Mouse (Mus musculus) brain, embryonic 14.5 days (tissue): ENCODE data around the gene Htr1d. TPM values are rescaled to one million over a fixed set of nuclear protein-coding genes. Genes with fewer than 3 reads are reported as not detected.
A peak's percentile ranks its signal among the peaks of the same experiment; 100 is the strongest.

ENCODE experiments used
- DNase-seq: peaks from one replicate; pipeline ENCODE4 v3.0.0-alpha.2; 2011; ENCODE audit warnings: low read depth
- CTCF ChIP-seq: fragments of 200-500 bp; IDR thresholded peaks from 2 replicates; pipeline ENCODE4 v1.5.1; 2012; ENCODE audit warnings: inconsistent platforms, mild to moderate bottlenecking, moderate library complexity, borderline replicate concordance; ENCODE audit not compliant: insufficient read depth, insufficient read length; ENCODE audit errors: extremely low read depth
- POLR2A ChIP-seq: fragments of 200-500 bp; IDR thresholded peaks from 2 replicates; pipeline ENCODE4 v1.6.1; 2012; ENCODE audit warnings: mild to moderate bottlenecking, inconsistent platforms, borderline replicate concordance; ENCODE audit not compliant: poor library complexity, insufficient read depth, insufficient read length, severe bottlenecking; ENCODE audit errors: extremely low read depth
- polyA plus RNA-seq: library from polyadenylated mRNA; depleted of rRNA; stranded (reverse); fragments of >200 nt; gene quantifications from 2 replicates; pipeline ENCODE4 v1.2.3, GENCODE M21; 2012; rRNA removed

Gene Htr1d
- 0.15 and 0.45 TPM in 2 replicates for polyA plus RNA-seq

- no peak for TF ChIP-seq POLR2A
- TF ChIP-seq CTCF: no peak
- no peak for DNase-seq
These were observed at the start of gene Htr1d for GRCm38 (mm10) chr4:136423224-136423623. Gene Htr1d, plus strand, starts transcription at chr4:136423524.

GRCm38 (mm10) chr4:136377001-136377400 is 46.3 kb upstream of the Htr1d start:
- peak; percentile 49 for DNase-seq
- TF ChIP-seq CTCF (no peak), POLR2A (no peak)

- no peak for TF ChIP-seq POLR2A
- TF ChIP-seq CTCF: peak; percentile 31; the same call in 1 of the 2 replicates
- DNase-seq: no peak
These were observed 40.3 kb upstream of the Htr1d start for GRCm38 (mm10) chr4:136383052-136383451.

DNA sequence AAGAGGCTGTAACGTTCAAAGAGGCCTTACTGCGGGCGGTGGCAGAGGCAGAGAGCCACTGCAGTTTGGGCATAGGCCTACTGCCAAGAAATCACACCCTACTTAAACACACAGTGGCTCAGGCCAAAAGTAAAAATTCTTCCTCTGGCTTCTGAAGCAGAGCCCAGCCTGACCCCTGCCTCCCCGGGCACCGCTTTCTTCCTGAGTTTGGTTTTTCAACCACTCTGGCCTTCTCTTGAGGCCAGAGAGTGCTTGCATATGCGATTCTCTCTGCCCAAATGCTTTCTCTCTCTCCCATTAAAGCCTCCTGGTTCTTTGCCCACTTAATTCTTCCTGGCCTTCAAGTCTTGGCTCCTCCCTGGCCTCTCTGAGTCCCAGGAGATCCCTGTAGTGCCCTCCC is 39.5 kb upstream of the Htr1d start:
- TF ChIP-seq CTCF: no peak
- TF ChIP-seq POLR2A: no peak
- no peak for DNase-seq

- DNase-seq: no peak
- TF ChIP-seq POLR2A: no peak
- no peak for TF ChIP-seq CTCF
These were observed 36.1 kb upstream of the Htr1d start for GRCm38 (mm10) chr4:136387261-136387660.

DNA sequence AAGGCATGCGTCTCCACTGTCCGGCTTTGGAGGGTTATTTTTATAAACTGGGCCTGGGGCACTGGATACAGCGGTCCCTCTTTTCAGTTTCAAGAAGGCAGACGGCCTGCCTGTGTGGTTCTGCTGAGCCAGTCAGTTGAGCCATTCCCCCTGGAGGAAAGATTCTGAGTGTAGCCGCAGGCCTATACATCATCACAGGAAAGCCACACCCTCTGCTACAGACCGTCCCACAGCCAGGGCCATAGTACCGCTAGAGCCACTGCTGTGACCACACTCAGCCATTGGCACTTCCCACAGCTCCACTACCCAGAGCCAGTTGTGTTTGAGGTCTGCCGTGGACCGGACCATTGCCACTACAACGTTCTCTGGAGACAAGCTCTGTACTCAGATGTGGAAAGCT is 21.5 kb upstream of the Htr1d start:
- TF ChIP-seq POLR2A (no peak), CTCF (no peak)

DNA sequence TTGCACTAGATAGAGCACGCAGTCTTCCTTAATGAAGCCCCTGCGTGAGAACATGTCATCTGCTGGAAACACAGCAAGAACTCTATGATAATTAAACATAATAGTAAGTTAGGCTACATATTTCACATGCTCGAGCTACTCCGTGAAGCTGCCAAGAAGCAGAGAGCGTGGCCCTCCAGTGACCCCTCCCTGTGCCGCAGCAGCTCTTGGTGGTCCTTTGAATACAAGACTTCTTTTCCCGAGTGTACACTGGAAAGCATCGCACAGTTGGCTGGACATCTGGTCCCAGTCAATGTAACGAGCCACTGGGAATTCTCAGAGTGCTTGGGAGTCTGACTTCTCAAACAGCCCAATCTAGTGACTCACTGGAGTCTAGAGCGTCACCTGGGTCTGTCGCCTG is 15.5 kb upstream of the Htr1d start:
- no peak for TF ChIP-seq CTCF
- TF ChIP-seq POLR2A: no peak
- no peak for DNase-seq

More for the DNA sequence above, 21.5 kb upstream of the Htr1d start:
- DNase-seq: no peak

GRCm38 (mm10) chr4:136411995-136412765 is 11.1 kb upstream of the Htr1d start:
- DNase-seq: peak; percentile 64
- TF ChIP-seq POLR2A (no peak), CTCF (no peak)

- TF ChIP-seq POLR2A: no peak
- TF ChIP-seq CTCF: no peak
- DNase-seq: no peak
These were observed 7.8 kb upstream of the Htr1d start for GRCm38 (mm10) chr4:136415477-136415876.

DNA sequence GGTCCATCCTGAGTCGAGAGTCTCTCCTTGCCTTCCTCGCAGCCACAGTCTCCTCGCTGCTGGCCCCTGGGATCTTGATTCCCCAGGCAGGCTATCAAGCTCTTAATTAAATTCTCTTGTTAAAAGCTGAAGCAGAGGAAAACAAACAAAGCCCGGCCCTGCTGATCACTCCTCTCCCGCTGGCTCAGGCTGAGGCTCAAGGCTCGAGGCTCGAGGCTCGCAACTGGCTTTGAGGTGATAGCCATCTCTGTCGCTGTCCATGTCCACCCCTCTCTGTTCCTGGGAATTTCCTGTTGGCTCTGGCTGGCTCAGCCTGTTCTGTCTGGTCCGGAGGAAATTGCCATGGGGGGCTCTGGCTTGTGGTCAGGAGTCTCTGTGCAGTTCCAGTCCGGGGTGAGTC is 4.4 kb upstream of the Htr1d start:
- peak; percentile 29 for DNase-seq

GRCm38 (mm10) chr4:136419386-136419785 is 3.9 kb upstream of the Htr1d start:
- TF ChIP-seq CTCF (no peak), POLR2A (no peak)
- DNase-seq: no peak

More for the DNA sequence above, 4.4 kb upstream of the Htr1d start:
- TF ChIP-seq CTCF (no peak), POLR2A (no peak)

- no peak for DNase-seq
- TF ChIP-seq CTCF: no peak
- TF ChIP-seq POLR2A: no peak
These were observed 1.0 kb downstream of the Htr1d start for GRCm38 (mm10) chr4:136424120-136424999.

DNA sequence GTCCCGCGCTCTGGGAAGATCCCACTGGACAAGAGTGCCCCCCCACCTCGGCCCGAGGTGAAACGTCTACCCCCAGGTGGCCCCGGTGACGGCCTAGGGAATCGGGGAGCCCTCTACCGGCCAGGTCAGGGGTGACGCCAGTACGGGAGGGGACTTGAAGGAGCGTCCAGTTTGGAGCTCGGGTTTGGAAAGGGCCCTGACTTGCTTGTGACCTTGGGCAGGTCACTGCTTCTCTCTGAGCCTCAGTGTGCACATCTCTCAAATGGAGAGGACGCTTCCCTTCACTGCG is 1.6 kb downstream of the Htr1d start:
- DNase-seq: no peak
- TF ChIP-seq CTCF (peak; percentile 43; the same call in 1 of the 2 replicates), POLR2A (no peak)
